Mouse (Mus musculus) 3134 (cell line): ENCODE data around the gene Fut1.
"Not testable (repeated sequence)": the region's sequence is repeated elsewhere in the genome, so short reads cannot be mapped to it uniquely, and the experiment has no call there.

ENCODE experiments used
- DNase-seq: peaks from one replicate; pipeline ENCODE4 v3.0.0-alpha.2; 2011; ENCODE audit warnings: low spot score; ENCODE audit not compliant: insufficient read length; ENCODE audit errors: extremely low read depth

The Fut1 gene

DNA sequence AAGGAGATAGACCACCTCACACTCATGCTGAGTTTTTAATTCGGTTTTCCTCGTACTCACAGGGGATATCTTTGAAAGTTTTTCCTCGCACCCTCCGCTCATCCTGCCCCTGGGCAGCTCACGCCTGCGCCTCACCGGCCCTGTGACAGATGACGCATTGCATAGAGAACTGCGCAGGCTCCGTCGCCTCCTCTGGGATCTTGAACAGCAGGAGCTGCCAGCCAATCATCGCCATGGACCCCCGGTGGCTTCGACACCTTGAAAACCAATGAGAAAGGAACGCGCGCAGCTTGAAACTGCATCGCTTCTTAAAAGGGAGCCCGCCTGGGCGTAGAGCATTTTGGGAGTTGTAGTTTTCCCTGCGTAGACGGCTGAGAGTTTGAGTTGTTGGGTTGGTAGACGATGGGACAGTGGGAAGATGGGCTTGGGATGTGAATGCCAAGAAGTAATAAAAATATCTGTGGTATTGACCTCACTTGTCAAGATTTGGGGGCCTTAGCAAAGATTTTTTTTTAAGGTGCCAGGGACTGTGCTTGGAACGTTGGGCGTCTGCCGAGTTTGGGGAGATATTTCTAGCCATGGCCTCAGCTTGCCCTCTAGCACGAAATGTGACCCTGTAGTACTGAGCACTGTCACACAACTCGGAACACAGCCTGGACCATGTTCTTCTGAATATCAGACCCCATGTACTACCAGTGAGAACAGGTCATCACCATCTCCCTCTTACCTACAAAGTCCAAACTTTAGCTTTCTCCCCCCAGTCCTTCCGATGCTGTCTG, 21.7 kb downstream of the Fut1 start:
- DNase-seq, result no peak

DNA sequence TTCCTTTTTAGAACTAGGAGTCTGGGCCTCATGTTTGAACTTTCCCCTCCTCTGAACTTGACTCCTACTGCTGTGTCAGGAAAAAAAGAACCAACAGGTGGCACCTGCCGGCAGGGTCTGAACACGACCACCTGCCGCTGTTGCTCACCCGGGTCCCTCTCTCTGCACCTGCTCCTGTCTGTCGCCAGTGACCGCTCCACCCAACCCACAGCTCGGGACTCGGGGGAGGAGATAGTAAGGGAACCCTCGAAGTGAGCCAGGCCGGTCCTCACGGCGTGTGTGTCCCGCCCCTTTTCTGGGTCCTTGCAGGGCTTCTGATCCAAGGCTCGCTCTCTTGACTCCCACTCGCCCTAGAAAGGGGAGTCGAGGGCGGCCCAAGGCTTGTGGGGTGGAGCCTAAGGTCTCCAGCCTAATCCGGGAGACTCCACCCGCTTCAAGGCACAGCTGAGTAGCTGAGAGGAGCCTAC, 22.5 kb downstream of the Fut1 start, which contains the start of gene Mamstr:
Mamstr (plus strand) TSS at position 417 of the 467 bp plus-strand sequence.
- no peak for DNase-seq

- no peak for DNase-seq
Measured at GRCm38 (mm10) chr7:45640191-45640957, 23.3 kb downstream of the Fut1 start.

- DNase-seq, result peak; percentile 28
Measured at GRCm38 (mm10) chr7:45641391-45642040, 24.4 kb downstream of the Fut1 start.

DNA sequence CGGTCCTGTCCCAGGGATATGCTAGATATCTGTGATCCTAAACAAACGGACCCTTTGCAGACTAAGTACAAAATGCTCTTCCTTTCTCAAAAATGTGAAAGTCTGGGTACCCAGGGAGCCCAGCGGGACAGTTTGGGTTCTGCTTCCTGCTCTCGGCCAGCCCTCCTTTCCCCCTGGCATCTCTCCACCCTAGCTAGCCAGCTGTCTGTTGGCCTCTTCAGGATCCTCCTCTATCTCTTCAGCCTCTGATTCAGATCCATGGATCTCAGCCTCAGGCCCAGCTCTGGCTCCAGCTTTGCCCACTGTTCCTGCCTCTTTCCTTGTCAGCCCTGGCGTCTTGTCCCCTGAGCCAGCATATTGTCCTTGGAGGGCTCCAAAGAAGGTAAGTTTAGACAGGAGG, 25.0 kb downstream of the Fut1 start:
- DNase-seq, result no peak

- DNase-seq, result no peak
Measured at GRCm38 (mm10) chr7:45642503-45643255, 25.6 kb downstream of the Fut1 start.

DNA sequence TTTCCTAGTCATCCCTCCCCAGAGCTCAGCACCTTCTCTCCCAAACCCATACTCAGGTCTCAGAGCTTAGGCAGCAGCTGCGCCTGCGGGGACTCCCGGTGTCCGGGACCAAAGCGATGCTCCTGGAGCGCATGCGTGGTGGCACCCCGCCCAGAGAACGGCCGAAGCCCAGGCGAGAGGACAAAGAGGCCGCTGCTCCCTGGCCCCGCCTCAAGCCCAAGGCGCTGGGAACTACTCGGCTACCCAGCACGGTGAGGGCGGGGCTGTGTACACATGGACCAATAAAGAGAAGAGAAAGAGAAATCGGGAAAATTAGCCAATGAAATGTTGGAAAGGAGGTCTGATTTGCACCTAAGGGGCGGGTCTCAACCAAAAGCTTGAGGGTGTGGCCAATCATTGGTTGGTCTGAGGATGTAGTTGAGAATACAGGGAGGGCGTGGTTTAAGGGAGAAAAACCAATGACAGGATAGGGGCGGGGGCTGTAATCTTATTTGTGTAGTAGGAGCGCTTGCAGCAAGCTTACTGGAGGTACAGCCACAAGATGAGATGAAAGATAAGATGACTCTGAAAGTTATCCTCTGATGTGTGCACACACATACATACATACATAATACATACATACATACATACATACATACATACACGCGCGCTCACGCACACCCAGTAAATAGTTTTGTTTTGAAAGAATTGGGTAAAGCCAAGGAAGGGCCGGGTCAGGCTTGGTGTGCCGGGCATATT, 26.5 kb downstream of the Fut1 start:
- DNase-seq, result no peak

DNA sequence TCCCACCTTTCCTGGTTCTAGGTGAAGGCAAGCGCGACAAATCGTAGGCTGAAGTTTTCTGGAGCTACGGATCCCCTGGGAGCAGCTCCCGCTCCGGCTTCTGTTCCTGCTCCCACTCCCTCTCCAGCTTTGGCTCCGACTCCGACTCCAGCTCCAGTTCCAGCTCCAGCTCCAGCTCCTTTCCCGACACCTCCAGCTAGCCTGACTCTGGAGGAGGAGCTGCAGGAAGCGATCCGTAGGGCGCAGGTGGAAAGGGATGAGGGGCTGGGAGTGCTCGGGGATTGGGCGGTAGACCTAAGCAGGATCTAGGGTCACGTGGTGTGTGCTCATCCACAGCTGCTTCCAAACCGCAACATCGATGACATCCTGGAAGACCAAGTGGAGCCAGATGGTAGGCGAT, 27.1 kb downstream of the Fut1 start:
- no peak for DNase-seq

- DNase-seq, result no peak
Measured at GRCm38 (mm10) chr7:45644872-45645590, 27.9 kb downstream of the Fut1 start.

- no peak for DNase-seq
Measured at GRCm38 (mm10) chr7:45645591-45645971, 28.5 kb downstream of the Fut1 start.

- DNase-seq, result no peak
Measured at GRCm38 (mm10) chr7:45646671-45647070, 29.6 kb downstream of the Fut1 start.

- DNase-seq, result no peak
Measured at GRCm38 (mm10) chr7:45649351-45649750, 32.3 kb downstream of the Fut1 start.

DNA sequence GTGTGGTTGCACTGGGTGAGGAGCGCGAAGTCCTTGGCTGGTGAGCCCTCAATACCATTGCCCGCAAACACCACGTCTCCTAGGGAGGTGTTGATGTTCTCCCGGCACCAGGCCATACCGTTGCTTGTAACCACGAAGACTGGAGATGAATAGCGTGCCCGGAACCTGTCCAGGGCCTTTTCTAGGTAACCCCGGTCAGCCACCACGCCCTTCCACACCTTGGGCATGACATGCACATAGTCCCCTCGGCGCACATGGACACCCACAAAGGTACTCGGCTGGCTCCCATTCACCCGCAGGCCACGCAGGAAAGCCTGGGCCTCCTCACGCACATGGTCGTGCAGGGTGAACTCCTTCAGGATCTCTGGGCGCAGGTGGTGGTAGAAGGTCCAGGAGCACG, 33.4 kb downstream of the Fut1 start:
- DNase-seq, result not testable (repeated sequence)

DNA sequence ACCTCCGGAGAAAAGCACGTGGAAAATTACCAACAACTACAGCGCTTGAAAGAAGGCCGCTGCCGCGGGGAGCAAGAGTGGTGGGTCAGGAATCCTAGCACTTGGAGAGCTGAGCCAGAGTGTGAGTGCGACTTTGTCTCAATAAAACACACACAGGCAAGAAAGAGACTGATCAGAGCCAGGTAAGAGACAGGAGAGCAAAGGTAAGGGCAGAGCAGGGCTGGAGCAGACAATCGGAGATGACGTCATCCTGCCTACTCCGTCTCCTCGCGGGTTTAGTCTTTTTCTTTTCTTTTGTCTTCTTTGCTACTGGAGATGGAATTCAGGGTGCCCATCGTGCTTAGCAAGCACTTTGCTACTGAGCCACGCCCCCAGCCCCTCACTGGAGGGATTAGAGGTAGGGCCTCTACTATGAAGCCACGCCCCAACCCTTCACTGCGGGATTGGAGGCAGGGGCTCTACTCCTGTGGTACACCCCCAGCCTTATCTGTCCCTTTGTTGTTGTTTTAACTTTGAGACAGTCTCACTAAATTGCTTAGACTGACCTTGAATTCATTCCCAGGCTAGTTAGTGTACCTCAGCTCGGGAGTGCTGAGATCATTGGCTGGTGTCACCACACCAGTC, 37.4 kb downstream of the Fut1 start:
- no peak for DNase-seq

GRCm38 (mm10) chr7:45660746-45661478, 43.8 kb downstream of the Fut1 start:
- DNase-seq, result no peak

GRCm38 (mm10) chr7:45661702-45662101, 44.6 kb downstream of the Fut1 start:
- DNase-seq, result not testable (repeated sequence)

DNA sequence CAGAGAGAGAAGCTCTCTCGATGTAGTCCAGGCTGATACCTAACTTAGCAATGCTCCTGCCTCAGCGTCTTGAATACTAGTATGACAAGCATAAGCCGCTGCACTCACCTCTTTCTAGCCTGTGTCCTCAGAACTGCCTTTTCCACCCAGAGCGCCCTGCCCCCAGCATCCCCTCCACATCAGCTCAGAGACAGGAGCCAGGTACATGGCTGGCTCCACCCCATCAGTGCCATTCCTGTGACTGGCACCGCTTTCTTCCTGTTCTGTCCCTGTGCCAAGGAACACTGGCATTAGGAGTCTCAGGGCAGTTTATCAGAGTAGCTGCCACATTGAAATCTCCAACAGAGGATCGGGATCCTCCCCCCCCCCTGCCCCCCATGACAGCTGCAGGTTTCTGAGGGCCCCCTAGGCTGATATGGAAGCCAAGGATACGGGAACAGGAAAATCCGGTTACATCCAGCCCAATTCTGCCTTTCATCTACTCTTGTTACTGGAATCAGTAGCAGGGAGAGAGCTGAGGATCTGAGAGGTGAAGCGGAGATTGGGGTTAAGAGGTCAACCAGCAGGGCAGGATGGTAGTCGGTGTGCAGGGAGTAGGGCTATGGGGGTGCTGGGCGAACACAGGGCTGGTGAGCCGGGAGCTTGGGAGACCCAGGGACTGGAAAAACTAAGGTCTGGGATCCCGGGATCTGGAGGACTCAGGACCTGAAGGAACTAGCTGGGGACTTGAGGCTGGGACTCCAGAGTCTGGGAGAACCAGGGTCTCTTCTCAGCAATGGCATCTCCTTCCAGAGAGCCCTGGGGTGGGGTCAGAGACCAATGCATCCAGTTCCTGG, 48.4 kb downstream of the Fut1 start:
- DNase-seq, result no peak
